Mouse (Mus musculus) kidney, adult 2 months (tissue): Measurements from ENCODE around the gene Arfgap1.

Experiments
- CTCF ChIP-seq: fragments of 200-500 bp; conservative IDR thresholded peaks from 2 replicates; pipeline ENCODE4 v1.5.1; 2011; ENCODE audit warnings: low read depth, mild to moderate bottlenecking, control low read depth, low read length, moderate library complexity, mixed read lengths; ENCODE audit not compliant: insufficient read depth, insufficient read length
- POLR2A ChIP-seq: fragments of 200-500 bp; IDR thresholded peaks from one replicate; pipeline ENCODE4 v1.6.1; 2011; ENCODE audit warnings: low read depth, low read length, control low read depth

- TF ChIP-seq POLR2A (no peak), CTCF (no peak)
Measured at GRCm38 (mm10) chr2:181007054-181007453, 40.0 kb downstream of the Arfgap1 start.
